Mouse (Mus musculus): ENCODE data around the gene Glmp. TPM values are rescaled to one million over a fixed set of nuclear protein-coding genes. Genes with fewer than 3 reads are reported as not detected.

The Glmp gene
- polyA plus RNA-seq (2014; fragmentation: Illumina TruSeq; extraction: RNeasy Lipid Tissue Mini Kit (QIAGEN cat#74804); ENCODE audit: low read depth, low replicate concordance): 227 TPM

DNA sequence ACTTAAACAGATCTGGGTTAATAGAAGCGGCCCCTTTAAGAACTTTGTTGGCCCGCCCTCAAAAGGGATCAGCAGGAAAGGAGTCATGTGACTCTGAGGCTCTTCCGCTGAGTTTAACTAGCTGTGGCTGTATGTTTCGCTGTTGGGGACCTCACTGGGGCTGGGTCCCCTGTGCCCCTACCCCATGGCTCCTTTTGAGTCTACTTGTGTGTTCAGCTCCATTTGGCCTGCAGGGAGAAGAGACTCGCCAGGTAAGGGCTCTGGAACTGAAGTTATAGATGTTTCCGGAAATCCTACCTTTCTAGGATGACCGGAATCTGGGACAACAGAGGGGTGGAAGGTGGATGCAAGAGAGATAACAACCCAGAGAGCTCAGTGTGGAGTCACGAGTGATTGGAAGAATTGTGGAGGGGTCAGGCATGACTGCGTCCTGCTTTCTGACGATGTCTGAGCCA is at the start of gene Glmp:
Glmp (plus strand) TSS at position 73 of the 455 bp plus-strand sequence.

DNA sequence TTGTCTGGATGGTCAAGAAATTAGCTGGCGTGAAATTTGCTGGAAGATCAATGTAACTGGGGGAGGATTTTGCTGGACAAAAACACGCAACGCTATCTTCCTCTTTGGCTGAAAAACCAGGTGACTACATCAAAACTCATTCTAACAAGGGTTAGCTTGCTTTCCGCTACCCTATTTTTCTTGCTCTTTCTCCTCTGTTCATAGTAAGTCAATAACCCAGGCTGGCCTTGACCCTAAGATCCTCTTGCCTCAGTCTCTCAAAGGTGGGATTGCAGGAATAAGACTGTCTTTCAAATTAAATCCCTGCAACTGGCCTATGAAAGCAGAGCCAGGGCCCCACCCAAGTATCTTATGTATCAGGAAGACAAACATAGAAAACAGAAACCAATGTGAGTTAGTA is 37.7 kb upstream of the Glmp start, which contains the start of gene Gm38392:
Gm38392 (minus strand) TSS at position 101 of the 400 bp plus-strand sequence.

DNA sequence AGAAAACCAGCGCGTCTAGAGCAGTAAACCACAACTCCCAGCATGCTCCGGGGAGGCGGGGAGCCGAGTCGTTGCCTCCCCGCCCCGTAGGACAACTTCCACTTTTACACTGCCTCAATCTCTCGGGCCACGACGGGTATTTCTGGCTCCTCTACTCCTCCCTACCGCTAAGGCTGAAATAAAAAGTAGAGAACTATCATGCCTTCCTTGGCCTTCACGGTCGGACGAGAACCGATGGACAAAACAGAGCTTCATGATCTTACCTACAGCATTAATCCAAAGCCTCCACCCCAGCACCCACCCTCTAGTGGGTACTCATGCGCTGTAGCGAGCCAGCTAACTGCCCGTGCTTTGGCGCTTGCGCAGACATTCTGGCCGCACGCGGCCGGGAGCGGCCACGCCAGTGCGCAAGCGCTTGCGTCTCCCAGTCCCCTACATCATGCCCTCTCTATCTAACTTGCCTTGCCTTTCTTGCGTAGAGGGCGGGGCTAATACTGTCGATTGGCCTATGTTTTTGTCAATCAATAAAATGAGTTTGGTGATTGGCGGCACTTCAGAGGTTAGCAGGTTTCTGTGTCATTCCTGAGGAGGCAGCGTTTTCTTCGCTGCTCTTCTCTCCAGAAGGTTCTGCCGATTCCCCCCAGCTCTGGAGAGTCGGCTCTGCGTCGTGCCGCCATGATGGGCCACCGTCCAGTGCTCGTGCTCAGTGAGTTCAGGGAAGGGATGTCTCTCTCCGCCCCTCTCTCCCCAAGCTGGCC is 28.1 kb upstream of the Glmp start, which contains the start of the genes Tsacc and Cct3:
Tsacc (minus strand) TSS at position 439 of the 758 bp plus-strand sequence.
Cct3 (plus strand) TSS at position 556 of the 758 bp plus-strand sequence.

DNA sequence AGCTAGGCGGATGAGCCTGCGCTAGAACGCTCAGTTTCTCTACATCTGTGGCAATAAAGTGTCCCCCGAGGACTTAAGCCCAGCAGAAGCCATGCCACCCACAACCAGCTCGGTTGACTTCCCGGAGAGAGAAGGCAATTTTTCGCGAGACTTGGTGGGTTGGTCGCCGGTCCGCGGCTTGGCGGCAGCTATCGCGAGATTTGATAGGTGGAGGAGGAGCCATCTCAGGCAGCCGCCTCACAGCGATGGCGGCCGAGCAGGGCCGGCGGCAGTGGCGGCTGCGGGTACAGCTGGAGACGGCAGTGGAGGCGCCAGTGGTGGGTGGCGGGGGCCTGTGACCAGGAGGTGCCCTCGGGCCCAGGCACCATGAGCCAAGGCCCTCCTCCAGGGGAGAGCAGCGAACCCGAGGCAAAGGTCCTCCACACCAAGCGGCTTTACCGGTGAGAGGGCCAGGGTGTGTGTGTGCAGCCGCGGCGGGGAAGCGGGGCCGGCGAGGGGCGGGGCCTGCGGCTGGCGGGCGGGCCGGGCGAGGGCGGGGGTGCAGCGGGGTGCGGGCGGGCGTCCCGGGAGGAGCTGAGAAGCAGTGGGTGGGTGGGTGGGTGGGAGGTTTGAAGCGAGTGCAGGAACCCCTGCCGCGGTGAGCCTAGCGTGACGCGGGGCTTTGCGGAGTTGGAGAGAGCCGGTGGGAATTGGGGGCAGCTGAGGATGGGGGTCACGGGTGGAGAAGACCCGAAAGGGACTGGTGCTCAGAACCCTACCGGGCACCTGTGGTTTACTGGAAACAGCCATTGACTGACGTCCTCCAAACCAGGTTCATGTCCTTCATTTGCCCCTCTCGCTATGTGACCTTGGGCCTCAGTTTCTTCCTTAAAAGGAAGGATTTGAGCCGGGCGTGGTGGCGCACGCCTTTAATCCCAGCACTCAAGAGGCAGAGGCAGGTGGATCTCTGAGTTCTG is 11.5 kb downstream of the Glmp start, which contains the start of the genes Tmem79 and Smg5:
Tmem79 (minus strand) TSS at position 91 of the 956 bp plus-strand sequence.
Smg5 (plus strand) TSS at position 203 of the 956 bp plus-strand sequence.

DNA sequence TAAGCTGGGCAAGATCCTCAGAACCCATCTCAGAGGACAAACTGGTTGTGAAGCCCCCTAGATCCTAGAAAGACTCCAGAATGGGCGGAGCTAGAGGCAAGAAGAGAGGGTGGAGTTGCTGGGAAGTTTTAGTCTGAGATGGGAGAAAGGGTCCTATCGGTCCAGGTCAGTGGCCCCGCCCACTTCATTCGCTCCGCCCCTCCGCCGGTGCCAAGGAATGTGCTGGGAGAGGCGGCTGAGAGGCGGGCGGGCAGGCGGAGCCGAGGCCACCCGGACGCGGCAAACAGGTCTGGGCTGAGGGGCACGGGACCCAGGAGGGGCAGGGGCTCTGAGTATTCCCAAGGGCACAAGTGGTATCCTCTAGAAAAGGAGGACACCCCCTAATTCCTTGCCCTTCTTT is 39.5 kb downstream of the Glmp start, which contains the start of gene Paqr6:
Paqr6 (plus strand) TSS at position 248 of the 400 bp plus-strand sequence.

DNA sequence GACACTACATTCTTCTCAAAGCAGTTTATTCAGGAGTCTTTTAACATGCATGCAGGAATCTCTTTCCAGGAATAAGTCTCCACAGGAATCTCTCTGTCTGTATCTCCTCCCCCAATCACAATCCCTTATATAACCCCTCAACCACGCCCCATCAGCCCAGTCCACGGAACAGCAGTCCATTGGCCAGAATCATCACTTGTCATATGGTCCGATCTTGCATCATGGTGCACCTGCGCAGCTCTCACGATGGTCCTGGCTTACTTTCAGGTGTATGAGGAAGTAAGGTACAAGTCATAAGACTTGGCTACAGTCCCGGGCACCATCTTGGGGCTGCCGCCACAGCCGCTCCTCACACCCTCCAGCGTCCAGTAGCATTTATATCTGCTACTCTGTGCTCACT is 47.8 kb downstream of the Glmp start, which contains the start of gene Bglap3:
Bglap3 (minus strand) TSS at position 101 of the 400 bp plus-strand sequence.

DNA sequence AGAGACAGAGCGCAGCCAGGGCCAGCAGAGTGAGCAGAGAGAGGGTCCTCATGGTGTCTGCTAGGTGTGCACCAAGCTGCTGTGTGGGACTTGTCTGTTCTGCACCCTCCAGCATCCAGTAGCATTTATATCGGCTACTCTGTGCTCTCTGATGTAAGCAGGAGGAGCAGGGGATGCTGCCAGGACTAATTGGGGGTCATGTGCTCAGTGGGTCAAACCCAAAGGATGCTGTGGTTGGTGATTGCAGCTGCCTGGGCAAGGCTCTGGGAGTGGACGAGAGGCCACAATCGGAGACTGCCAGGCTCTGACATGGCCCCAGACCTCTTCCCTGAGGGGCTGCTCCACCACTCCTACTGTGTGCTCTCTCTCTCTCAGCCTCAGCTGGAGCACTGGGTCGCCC is 53.8 kb downstream of the Glmp start, which contains the start of gene Bglap2:
Bglap2 (minus strand) TSS at position 101 of the 400 bp plus-strand sequence.

Other genes with a start within 250 kb of the Glmp start
- 6.3 TPM for gene Ttc24, start 246.7 kb upstream of the Glmp start, polyA plus RNA-seq (2014; fragmentation: Illumina TruSeq; extraction: RNeasy Lipid Tissue Mini Kit (QIAGEN cat#74804); ENCODE audit: low read depth, low replicate concordance)
- 1.1 TPM for gene Iqgap3, start 243.1 kb upstream of the Glmp start, polyA plus RNA-seq (2014; fragmentation: Illumina TruSeq; extraction: RNeasy Lipid Tissue Mini Kit (QIAGEN cat#74804); ENCODE audit: low read depth, low replicate concordance)
- gene Mef2d, start 182.7 kb upstream of the Glmp start, polyA plus RNA-seq (2014; fragmentation: Illumina TruSeq; extraction: RNeasy Lipid Tissue Mini Kit (QIAGEN cat#74804); ENCODE audit: low read depth, low replicate concordance): 35.4 TPM
- gene Rhbg, start 70.3 kb upstream of the Glmp start, polyA plus RNA-seq (2014; fragmentation: Illumina TruSeq; extraction: RNeasy Lipid Tissue Mini Kit (QIAGEN cat#74804); ENCODE audit: low read depth, low replicate concordance): 18.7 TPM
- 1.2 TPM for gene Gm38392, start 37.8 kb upstream of the Glmp start, polyA plus RNA-seq (2014; fragmentation: Illumina TruSeq; extraction: RNeasy Lipid Tissue Mini Kit (QIAGEN cat#74804); ENCODE audit: low read depth, low replicate concordance)
- 19.4 TPM for gene Tsacc, start 28.0 kb upstream of the Glmp start, polyA plus RNA-seq (2014; fragmentation: Illumina TruSeq; extraction: RNeasy Lipid Tissue Mini Kit (QIAGEN cat#74804); ENCODE audit: low read depth, low replicate concordance)
- 122 TPM for gene Cct3, start 27.9 kb upstream of the Glmp start, polyA plus RNA-seq (2014; fragmentation: Illumina TruSeq; extraction: RNeasy Lipid Tissue Mini Kit (QIAGEN cat#74804); ENCODE audit: low read depth, low replicate concordance)
- 7.7 TPM for gene Tmem79, start 11.1 kb downstream of the Glmp start, polyA plus RNA-seq (2014; fragmentation: Illumina TruSeq; extraction: RNeasy Lipid Tissue Mini Kit (QIAGEN cat#74804); ENCODE audit: low read depth, low replicate concordance)
- 42.6 TPM for gene Smg5, start 11.2 kb downstream of the Glmp start, polyA plus RNA-seq (2014; fragmentation: Illumina TruSeq; extraction: RNeasy Lipid Tissue Mini Kit (QIAGEN cat#74804); ENCODE audit: low read depth, low replicate concordance)
- gene Paqr6, start 39.6 kb downstream of the Glmp start, polyA plus RNA-seq (2014; fragmentation: Illumina TruSeq; extraction: RNeasy Lipid Tissue Mini Kit (QIAGEN cat#74804); ENCODE audit: low read depth, low replicate concordance): 5.8 TPM
- gene Bglap3, start 47.7 kb downstream of the Glmp start, polyA plus RNA-seq (2014; fragmentation: Illumina TruSeq; extraction: RNeasy Lipid Tissue Mini Kit (QIAGEN cat#74804); ENCODE audit: low read depth, low replicate concordance): 173 TPM
- gene Bglap2, start 53.7 kb downstream of the Glmp start, polyA plus RNA-seq (2014; fragmentation: Illumina TruSeq; extraction: RNeasy Lipid Tissue Mini Kit (QIAGEN cat#74804); ENCODE audit: low read depth, low replicate concordance): not detected
- not detected for gene Bglap, start 59.4 kb downstream of the Glmp start, polyA plus RNA-seq (2014; fragmentation: Illumina TruSeq; extraction: RNeasy Lipid Tissue Mini Kit (QIAGEN cat#74804); ENCODE audit: low read depth, low replicate concordance)
- gene Pmf1, start 85.3 kb downstream of the Glmp start, polyA plus RNA-seq (2014; fragmentation: Illumina TruSeq; extraction: RNeasy Lipid Tissue Mini Kit (QIAGEN cat#74804); ENCODE audit: low read depth, low replicate concordance): 17.2 TPM
- gene Slc25a44, start 100.1 kb downstream of the Glmp start, polyA plus RNA-seq (2014; fragmentation: Illumina TruSeq; extraction: RNeasy Lipid Tissue Mini Kit (QIAGEN cat#74804); ENCODE audit: low read depth, low replicate concordance): 29.8 TPM
- 101 TPM for gene Sema4a, start 136.2 kb downstream of the Glmp start, polyA plus RNA-seq (2014; fragmentation: Illumina TruSeq; extraction: RNeasy Lipid Tissue Mini Kit (QIAGEN cat#74804); ENCODE audit: low read depth, low replicate concordance)
- 75.5 TPM for gene Lmna, start 184.9 kb downstream of the Glmp start, polyA plus RNA-seq (2014; fragmentation: Illumina TruSeq; extraction: RNeasy Lipid Tissue Mini Kit (QIAGEN cat#74804); ENCODE audit: low read depth, low replicate concordance)
- 2.9 TPM for gene Mex3a, start 207.4 kb downstream of the Glmp start, polyA plus RNA-seq (2014; fragmentation: Illumina TruSeq; extraction: RNeasy Lipid Tissue Mini Kit (QIAGEN cat#74804); ENCODE audit: low read depth, low replicate concordance)
- 66.8 TPM for gene Rab25, start 223.3 kb downstream of the Glmp start, polyA plus RNA-seq (2014; fragmentation: Illumina TruSeq; extraction: RNeasy Lipid Tissue Mini Kit (QIAGEN cat#74804); ENCODE audit: low read depth, low replicate concordance)
- gene Lamtor2, start 228.1 kb downstream of the Glmp start, polyA plus RNA-seq (2014; fragmentation: Illumina TruSeq; extraction: RNeasy Lipid Tissue Mini Kit (QIAGEN cat#74804); ENCODE audit: low read depth, low replicate concordance): 161 TPM
- gene Ubqln4, start 228.7 kb downstream of the Glmp start, polyA plus RNA-seq (2014; fragmentation: Illumina TruSeq; extraction: RNeasy Lipid Tissue Mini Kit (QIAGEN cat#74804); ENCODE audit: low read depth, low replicate concordance): 51.1 TPM